Mouse (Mus musculus) cortical plate, adult 2 months (tissue): ENCODE results near the gene Ccdc51. TPM values are rescaled to one million over a fixed set of nuclear protein-coding genes. Genes with fewer than 3 reads are reported as not detected.

Source experiments
- H3K27ac ChIP-seq: fragments of 200-500 bp; 2 replicates; pipeline ENCODE4 v1.5.1; 2012; ENCODE audit warnings: low read length, control low read depth, inconsistent platforms; ENCODE audit not compliant: insufficient read depth
- H3K4me1 ChIP-seq: fragments of 200-500 bp; 2 replicates; pipeline ENCODE4 v1.6.1; 2011; ENCODE audit warnings: low read length; ENCODE audit not compliant: control insufficient read depth, insufficient read depth
- H3K4me3 ChIP-seq: fragments of 200-500 bp; 2 replicates; pipeline ENCODE4 v1.5.1; 2011; ENCODE audit warnings: mild to moderate bottlenecking, low read length, control low read depth; ENCODE audit not compliant: insufficient read depth
- CTCF ChIP-seq: fragments of 200-500 bp; IDR thresholded peaks from 2 replicates; pipeline ENCODE4 v1.5.1; 2011; ENCODE audit warnings: mild to moderate bottlenecking, control low read depth, low read length; ENCODE audit not compliant: insufficient read depth; ENCODE audit errors: extremely low read depth
- POLR2A ChIP-seq: fragments of 200-500 bp; IDR thresholded peaks from 2 replicates; pipeline ENCODE4 v1.6.1; 2011; ENCODE audit warnings: mild to moderate bottlenecking, low read length, control low read depth; ENCODE audit not compliant: insufficient read depth; ENCODE audit errors: extremely low read depth
- polyA plus RNA-seq: library from polyadenylated mRNA; depleted of rRNA; stranded (reverse); fragments of >200 nt; gene quantifications from 2 replicates; pipeline ENCODE4 v1.2.3, GENCODE M21; 2012; rRNA removed

Gene Ccdc51
- 6.2 and 6.3 TPM in 2 replicates for polyA plus RNA-seq

- Histone ChIP-seq H3K4me3 (peak within 1 kb of the TSS; percentile 48), H3K4me1 (peaks cover 3% of the 10 kb centered on the region; the same call in 1 of the 2 replicates), H3K27ac (no peak within 1 kb of the TSS)
- TF ChIP-seq CTCF (no peak), POLR2A (peak; percentile 96)
These were observed at the start of gene Ccdc51, which contains the start of gene Tma7 for GRCm38 (mm10) chr9:109082124-109082800. Ccdc51 (plus strand) TSS chr9:109082493. Tma7 (minus strand) TSS chr9:109082587.

GRCm38 (mm10) chr9:109038086-109038895, 44.0 kb upstream of the Ccdc51 start, which contains the start of gene Shisa5:
Shisa5 (plus strand) TSS chr9:109038565.
- peak within 1 kb of the TSS; percentile 45 for H3K4me3 ChIP-seq
- peak within 1 kb of the TSS; percentile 68; the same call in 1 of the 2 replicates for H3K27ac ChIP-seq
- TF ChIP-seq POLR2A (0 out of 2 replicates have a peak, but pooled peaks have one; percentile 6), CTCF (no peak)
- no peaks in the 10 kb centered on the region for H3K4me1 ChIP-seq

GRCm38 (mm10) chr9:109038901-109039364, 43.4 kb upstream of the Ccdc51 start:
- 0 out of 2 replicates have a peak overlapping the region, but pooled peaks have one; percentile 68 for H3K27ac ChIP-seq
- peak overlapping the region; percentile 45 for H3K4me3 ChIP-seq
- H3K4me1 ChIP-seq: no peaks in the 10 kb centered on the region
- TF ChIP-seq POLR2A: no peak
- no peak for TF ChIP-seq CTCF

- Histone ChIP-seq H3K4me3 (no peak overlapping the region), H3K4me1 (no peaks in the 10 kb centered on the region), H3K27ac (no peak overlapping the region)
- TF ChIP-seq POLR2A (no peak), CTCF (no peak)
These were observed 42.6 kb upstream of the Ccdc51 start for GRCm38 (mm10) chr9:109039681-109040080.

GRCm38 (mm10) chr9:109040216-109040615, 42.1 kb upstream of the Ccdc51 start:
- no peak overlapping the region for H3K4me3 ChIP-seq
- TF ChIP-seq CTCF (no peak), POLR2A (no peak)
- no peaks in the 10 kb centered on the region for H3K4me1 ChIP-seq
- no peak overlapping the region for H3K27ac ChIP-seq

GRCm38 (mm10) chr9:109040906-109041305, 41.4 kb upstream of the Ccdc51 start:
- Histone ChIP-seq H3K4me3 (no peak overlapping the region), H3K4me1 (no peaks in the 10 kb centered on the region), H3K27ac (no peak overlapping the region)
- TF ChIP-seq CTCF: no peak
- no peak for TF ChIP-seq POLR2A

GRCm38 (mm10) chr9:109041351-109041750, 40.9 kb upstream of the Ccdc51 start:
- Histone ChIP-seq H3K27ac (no peak overlapping the region), H3K4me1 (no peaks in the 10 kb centered on the region), H3K4me3 (no peak overlapping the region)
- TF ChIP-seq POLR2A: no peak
- no peak for TF ChIP-seq CTCF

- Histone ChIP-seq H3K4me1 (no peaks in the 10 kb centered on the region), H3K27ac (no peak overlapping the region), H3K4me3 (no peak overlapping the region)
- no peak for TF ChIP-seq POLR2A
- TF ChIP-seq CTCF: peak; percentile 58
These were observed 36.0 kb upstream of the Ccdc51 start for GRCm38 (mm10) chr9:109046306-109046705.

GRCm38 (mm10) chr9:109049316-109049715, 33.0 kb upstream of the Ccdc51 start:
- TF ChIP-seq CTCF: no peak
- no peak for TF ChIP-seq POLR2A
- Histone ChIP-seq H3K4me1 (no peaks in the 10 kb centered on the region), H3K4me3 (no peak overlapping the region), H3K27ac (no peak overlapping the region)
